Mouse (Mus musculus) E14TG2a.4 (cell line): Measurements from ENCODE around the gene Fam19a5.

Experiments used
- CTCF ChIP-seq: conservative IDR thresholded peaks from 2 replicates; pipeline ENCODE4 v1.5.1; 2014; ENCODE audit warnings: low read length
- POU5F1 ChIP-seq: IDR thresholded peaks from 2 replicates; pipeline ENCODE4 v1.6.1; 2014; ENCODE audit warnings: low read length, borderline replicate concordance

DNA sequence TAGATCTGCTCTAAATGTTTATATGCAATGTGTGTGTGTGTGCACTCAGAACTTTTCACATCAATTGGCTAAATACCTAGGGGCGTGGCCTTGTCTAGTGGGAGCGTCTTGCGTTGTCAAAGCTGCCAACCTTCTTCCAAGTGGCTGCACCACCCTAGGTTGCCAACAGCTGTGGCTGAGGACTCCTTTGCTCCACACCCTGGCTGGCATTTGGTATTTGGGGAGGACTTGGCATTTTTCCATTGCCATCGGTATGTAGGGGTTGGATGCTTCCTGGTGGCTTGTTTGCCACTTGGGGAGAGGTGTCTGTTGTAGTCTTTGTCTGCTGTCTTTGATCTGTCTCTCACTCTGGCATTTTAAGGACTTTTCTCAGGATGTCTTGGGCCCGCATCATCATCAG, 124.0 kb downstream of the Fam19a5 start:
- TF ChIP-seq CTCF = no peak
- no peak for TF ChIP-seq POU5F1
